Mouse (Mus musculus): Measurements from ENCODE around the gene Slc35e3. TPM values are rescaled to one million over a fixed set of nuclear protein-coding genes. Genes with fewer than 3 reads are reported as not detected.
"Not testable (repeated sequence)": the region's sequence is repeated elsewhere in the genome, so short reads cannot be mapped to it uniquely, and the experiment has no call there.

Slc35e3 gene
- polyA plus RNA-seq, 1 experiment from 2014 or later = 22.4 TPM

DNA sequence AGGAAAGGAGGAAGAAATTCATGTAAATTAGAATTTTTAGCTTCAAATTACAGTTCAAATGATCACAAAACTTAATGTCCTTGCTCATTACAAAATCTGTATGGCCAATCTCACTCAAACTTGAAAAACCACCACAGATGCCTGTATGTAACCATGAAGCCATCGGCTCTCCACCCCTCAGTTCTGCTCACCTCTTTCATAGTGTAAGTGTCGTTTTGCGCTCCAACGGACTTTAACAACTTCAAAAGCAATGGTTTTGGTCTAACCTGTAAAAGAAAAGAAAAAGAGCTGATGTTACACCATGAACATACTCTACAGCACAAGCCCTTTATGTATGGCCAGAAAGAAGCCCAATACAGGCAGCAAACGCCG is 41.2 kb downstream of the Slc35e3 start:
- H3K9me3 ChIP-seq = no peaks in the 10 kb centered on the region

DNA sequence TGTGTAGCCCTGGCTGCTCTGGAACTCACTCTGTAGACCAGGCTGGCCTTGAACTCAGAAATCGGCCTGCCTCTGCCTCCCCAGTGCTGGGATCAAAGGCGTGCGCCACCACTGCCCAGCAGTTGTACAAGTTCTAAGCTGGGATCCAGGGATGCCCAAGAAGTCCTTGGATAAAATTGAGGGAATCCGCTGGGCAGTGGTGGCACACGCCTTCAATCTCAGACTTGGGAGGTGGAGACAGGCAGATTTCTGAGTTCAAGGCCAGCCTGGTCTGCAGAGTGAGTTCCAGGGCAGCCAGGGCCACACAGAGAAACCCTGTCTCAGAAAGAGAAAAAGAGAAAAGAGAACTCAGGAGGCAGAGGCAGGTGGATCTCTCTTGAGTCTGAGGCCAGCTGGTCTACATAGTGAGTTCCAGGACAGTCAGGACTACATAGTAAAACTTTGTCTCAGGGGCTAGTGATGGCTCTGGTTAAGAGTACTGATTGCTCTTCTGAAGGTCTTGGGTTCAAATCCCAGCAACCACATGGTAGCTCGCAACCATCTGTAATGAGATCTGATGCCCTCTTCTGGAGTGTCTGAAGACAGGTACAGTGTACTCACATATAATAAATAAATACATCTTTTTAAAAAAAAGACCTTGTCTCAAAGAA is 41.7 kb downstream of the Slc35e3 start:
- H3K9me3 ChIP-seq; DNase-seq (ENCODE audit: extremely low spot score, low spot score); H3K27ac ChIP-seq; H3K4me3 ChIP-seq; H3K4me1 ChIP-seq; H3K27me3 ChIP-seq (ENCODE audit: poor library complexity, severe bottlenecking): not testable (repeated sequence)
- WGBS = 96% methylated on average over 6 of the region's 6 CpGs
- H3K36me3 ChIP-seq (replicated peaks) = peaks cover 100% of the 10 kb centered on the region

More for the DNA sequence above, 41.2 kb downstream of the Slc35e3 start:
- Histone ChIP-seq H3K27me3 (ENCODE audit: poor library complexity, severe bottlenecking) (no peaks in the 10 kb centered on the region), H3K27ac (no peak overlapping the region), H3K4me3 (no peak overlapping the region), H3K4me1 (peaks cover 10% of the 10 kb centered on the region), H3K36me3 (replicated peaks) (peaks cover 95% of the 10 kb centered on the region)
- DNase-seq (ENCODE audit: extremely low spot score, low spot score) = no peak
- WGBS = 94% methylated on average over 6 of the region's 6 CpGs

DNA sequence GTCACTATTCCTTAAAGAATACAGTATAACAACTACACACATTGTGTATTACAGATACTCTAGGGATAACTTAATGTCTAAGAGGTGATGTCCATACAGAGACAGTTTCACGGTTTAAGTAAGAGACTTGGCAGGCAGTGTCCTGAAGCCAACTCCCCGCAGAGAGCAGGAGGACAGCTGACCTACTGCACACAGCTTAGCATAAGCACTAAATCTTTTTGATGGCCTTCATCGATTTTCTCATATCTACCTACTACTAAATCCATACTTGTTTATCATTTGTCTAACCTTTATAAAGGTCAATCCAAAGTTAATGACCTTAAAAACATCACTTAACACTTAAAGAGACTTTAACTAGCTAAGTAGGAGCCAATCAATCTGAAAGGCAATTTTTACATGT is 42.7 kb downstream of the Slc35e3 start:
- Histone ChIP-seq H3K4me1 (no peaks in the 10 kb centered on the region), H3K27ac (no peak overlapping the region), H3K4me3 (no peak overlapping the region), H3K27me3 (ENCODE audit: poor library complexity, severe bottlenecking) (no peaks in the 10 kb centered on the region), H3K36me3 (replicated peaks) (peaks cover 100% of the 10 kb centered on the region), H3K9me3 (no peaks in the 10 kb centered on the region)
- WGBS = 93% methylated on average over 3 of the region's 3 CpGs
- DNase-seq (ENCODE audit: extremely low spot score, low spot score) = no peak

DNA sequence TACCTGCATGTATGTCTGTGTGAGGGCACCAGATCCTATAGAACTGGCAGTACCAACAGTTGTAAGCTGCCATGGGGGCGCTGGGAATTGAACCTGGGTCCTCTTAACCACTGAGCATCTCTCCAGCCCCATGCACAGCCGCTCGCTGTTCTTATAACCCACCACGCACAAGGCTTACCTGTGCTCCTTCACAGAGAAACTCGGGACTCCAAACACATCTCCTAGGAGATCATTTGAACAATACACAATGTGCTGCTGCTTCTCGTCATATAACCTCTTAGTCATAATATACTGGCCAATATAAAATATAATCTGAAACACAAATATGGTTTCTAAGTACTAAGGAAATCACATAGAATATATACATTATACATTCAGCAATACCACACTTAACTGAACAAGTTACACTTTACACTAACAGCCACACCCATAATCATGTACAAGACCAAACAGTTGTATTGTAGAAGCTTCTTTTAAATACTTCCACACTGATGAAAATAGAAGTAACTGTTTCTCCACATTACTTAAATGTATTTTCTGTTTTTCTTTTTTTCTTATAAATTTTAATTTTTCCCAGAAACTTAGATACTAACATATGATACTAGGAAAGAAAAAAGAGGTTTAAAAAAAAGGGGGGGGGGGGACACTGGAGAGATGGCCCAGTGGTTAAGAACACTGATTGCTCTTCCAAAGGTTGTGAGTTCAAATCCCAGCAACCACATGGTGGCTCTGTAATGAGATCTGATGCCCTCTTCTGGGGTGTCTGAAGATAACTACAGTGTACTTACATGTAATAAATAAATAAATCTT is 43.9 kb downstream of the Slc35e3 start:
- WGBS = 94% methylated on average over 6 of the region's 6 CpGs
- Histone ChIP-seq H3K4me3 (no peak overlapping the region), H3K9me3 (no peaks in the 10 kb centered on the region), H3K27me3 (ENCODE audit: poor library complexity, severe bottlenecking) (no peaks in the 10 kb centered on the region), H3K4me1 (no peaks in the 10 kb centered on the region), H3K27ac (no peak overlapping the region), H3K36me3 (replicated peaks) (peaks cover 100% of the 10 kb centered on the region)
- DNase-seq (ENCODE audit: extremely low spot score, low spot score) = no peak

DNA sequence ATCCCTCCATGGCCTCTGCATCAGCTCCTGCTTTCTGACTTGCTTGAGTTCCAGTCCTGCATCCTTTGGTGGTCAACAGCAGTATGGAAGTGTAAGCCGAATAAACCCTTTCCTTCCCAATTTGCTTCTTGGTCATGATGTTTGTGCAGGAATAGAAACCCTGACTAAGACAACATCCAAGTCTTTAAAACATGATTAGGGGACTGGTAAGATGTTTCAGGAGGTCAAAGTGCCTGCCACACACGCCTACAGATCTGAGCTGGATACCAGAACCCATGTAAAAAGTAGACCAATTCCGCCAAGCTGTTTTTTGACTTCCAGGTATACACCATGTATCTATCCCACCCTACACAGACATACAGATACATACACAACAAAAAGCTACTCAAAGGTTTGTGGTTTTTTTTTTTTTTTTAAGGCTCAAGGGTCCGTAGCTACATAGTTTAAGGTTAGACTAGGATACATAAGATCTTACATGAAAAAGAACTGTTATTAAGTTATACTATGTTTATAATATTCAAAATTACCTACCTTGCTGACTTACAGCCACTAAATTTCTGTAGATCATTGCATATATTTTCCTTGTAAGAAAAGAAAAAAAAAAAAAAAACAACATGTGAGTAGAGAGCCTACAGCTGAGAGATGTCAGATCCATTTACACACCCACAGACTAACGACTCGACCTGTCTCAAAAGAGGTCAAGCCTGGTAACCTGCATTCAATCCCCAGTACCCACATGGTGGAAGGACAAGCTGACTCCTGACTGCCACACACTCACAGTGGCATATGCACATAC is 44.9 kb downstream of the Slc35e3 start:
- Histone ChIP-seq H3K9me3 (no peaks in the 10 kb centered on the region), H3K4me3 (no peak overlapping the region), H3K36me3 (replicated peaks) (peaks cover 100% of the 10 kb centered on the region), H3K27ac (no peak overlapping the region), H3K4me1 (no peaks in the 10 kb centered on the region), H3K27me3 (ENCODE audit: poor library complexity, severe bottlenecking) (no peaks in the 10 kb centered on the region)
- DNase-seq (ENCODE audit: extremely low spot score, low spot score) = no peak
- 90% methylated on average over 6 of the region's 6 CpGs for WGBS

DNA sequence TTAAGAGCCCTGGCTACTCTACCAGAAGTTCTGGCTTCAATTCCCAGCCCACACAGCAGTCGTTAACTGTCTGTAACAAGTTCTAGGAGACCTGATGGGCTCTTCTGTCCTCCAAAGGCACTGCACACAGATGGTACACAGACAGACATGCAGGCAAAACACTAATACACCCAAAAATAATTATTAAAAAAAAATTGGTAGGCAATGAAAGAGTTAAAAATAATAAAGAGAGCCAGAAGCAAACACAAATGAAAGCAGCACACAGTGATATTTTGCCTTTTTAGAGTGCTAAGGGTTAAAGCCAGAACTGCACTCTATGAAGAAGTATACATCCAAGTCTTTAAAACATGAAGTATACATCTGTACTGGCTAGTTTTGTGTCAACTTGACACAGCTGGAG is 45.7 kb downstream of the Slc35e3 start:
- DNase-seq (ENCODE audit: extremely low spot score, low spot score) = no peak
- H3K9me3 ChIP-seq = no peaks in the 10 kb centered on the region
- H3K27me3 ChIP-seq (ENCODE audit: poor library complexity, severe bottlenecking) = no peaks in the 10 kb centered on the region
- H3K4me1 ChIP-seq = no peaks in the 10 kb centered on the region
- WGBS = 94% methylated on average over 1 of the region's 1 CpGs
- no peak overlapping the region for H3K27ac ChIP-seq
- H3K36me3 ChIP-seq (replicated peaks) = peaks cover 100% of the 10 kb centered on the region
- H3K4me3 ChIP-seq = no peak overlapping the region

DNA sequence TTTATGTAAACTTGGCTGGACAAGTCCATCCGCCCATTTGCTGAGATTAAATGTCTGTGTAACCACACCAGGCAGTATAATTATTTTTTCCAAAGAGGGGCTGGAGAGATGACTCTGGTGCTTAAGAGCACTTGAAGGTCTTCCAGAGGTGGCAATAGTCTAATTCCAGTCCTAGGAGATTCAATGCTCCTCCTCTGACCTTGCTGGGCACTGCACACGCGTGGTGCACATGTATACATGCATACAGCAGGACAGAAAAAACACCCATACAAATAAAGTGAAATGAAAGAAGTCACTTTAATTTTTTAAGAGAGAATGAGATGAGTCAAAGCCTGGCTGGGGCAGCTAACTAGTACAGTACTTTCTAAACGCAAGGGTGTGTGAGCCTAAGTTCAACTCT is 46.3 kb downstream of the Slc35e3 start:
- H3K9me3 ChIP-seq = no peaks in the 10 kb centered on the region
- H3K27me3 ChIP-seq (ENCODE audit: poor library complexity, severe bottlenecking) = no peaks in the 10 kb centered on the region
- no peak overlapping the region for H3K4me3 ChIP-seq
- peaks cover 100% of the 10 kb centered on the region for H3K36me3 ChIP-seq (replicated peaks)
- 95% methylated on average over 4 of the region's 4 CpGs for WGBS
- DNase-seq (ENCODE audit: extremely low spot score, low spot score) = no peak
- no peaks in the 10 kb centered on the region for H3K4me1 ChIP-seq
- H3K27ac ChIP-seq = no peak overlapping the region

DNA sequence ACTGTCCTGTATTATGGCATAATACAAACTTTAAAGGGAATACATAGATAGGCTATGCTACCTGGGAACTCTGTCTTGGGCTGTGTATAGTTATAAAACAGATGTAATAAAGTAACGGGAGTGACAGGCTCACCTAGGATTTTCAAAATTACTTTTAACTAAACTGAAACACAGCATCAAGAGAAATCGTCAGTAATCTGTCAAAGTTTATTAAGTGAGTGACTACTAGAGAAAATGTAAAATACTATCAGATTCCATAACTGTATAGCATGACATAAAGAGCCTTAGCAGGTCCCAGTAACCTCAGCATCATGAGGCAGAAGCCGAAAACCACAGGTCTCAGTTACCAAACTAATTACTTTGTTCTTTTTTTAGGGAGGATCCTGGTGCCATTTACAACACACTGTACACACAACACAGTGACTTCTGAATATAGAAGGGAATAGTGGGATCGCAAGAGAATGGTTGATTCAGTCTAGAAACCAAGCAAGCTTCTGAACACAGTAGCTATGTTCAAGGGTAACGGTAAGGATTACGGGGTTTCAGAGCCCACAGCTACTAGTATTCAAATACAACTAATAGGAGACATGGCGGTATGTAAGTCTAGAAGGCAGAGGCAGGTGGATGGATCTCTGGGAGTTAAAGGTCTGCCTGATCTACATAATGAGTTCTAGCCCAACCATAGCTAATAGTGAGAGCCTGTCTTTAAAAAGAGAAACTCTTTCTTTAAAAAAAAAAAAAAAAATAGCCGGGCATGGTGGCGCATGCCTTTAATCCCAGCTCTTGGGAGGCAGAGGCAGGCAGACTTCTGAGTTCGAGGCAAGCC is 47.6 kb downstream of the Slc35e3 start:
- H3K27me3 ChIP-seq (ENCODE audit: poor library complexity, severe bottlenecking) = no peaks in the 10 kb centered on the region
- no peaks in the 10 kb centered on the region for H3K9me3 ChIP-seq
- WGBS = 96% methylated on average over 10 of the region's 10 CpGs
- no peak for DNase-seq (ENCODE audit: extremely low spot score, low spot score)
- no peaks in the 10 kb centered on the region for H3K4me1 ChIP-seq
- no peak overlapping the region for H3K4me3 ChIP-seq
- peaks cover 99% of the 10 kb centered on the region for H3K36me3 ChIP-seq (replicated peaks)
- H3K27ac ChIP-seq = no peak overlapping the region

DNA sequence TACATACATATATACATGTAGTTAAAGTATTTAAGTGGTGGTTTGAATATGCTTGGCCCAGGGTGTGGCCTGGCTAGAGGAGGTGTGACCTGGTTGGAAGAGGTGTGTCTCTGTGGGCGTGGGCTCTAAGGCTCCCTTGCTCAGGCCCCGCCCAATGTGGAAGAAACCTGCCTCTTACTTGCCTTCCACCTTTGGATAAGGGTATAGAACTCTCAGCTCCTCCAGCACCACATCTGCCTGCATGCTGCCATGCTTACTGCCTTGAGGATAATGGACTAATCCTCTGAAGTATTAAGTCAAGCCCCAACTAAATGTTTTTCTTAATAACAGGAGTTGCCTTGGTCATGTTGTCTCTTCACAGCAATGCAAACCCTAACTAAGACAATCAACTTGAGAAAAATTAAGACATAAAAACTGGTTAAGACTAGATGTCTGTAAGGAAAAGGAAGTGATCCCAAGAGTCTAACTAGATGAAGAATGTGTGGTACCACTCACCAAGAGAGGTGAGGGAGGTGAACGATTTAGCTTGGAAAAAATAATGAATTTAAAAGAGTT is 48.5 kb downstream of the Slc35e3 start:
- WGBS = 94% methylated on average over 3 of the region's 3 CpGs
- no peak for DNase-seq (ENCODE audit: extremely low spot score, low spot score)
- H3K9me3 ChIP-seq = no peaks in the 10 kb centered on the region
- no peak overlapping the region for H3K27ac ChIP-seq
- H3K4me1 ChIP-seq = no peaks in the 10 kb centered on the region
- H3K36me3 ChIP-seq (replicated peaks) = peaks cover 97% of the 10 kb centered on the region
- H3K4me3 ChIP-seq = no peak overlapping the region
- H3K27me3 ChIP-seq (ENCODE audit: poor library complexity, severe bottlenecking) = no peaks in the 10 kb centered on the region

DNA sequence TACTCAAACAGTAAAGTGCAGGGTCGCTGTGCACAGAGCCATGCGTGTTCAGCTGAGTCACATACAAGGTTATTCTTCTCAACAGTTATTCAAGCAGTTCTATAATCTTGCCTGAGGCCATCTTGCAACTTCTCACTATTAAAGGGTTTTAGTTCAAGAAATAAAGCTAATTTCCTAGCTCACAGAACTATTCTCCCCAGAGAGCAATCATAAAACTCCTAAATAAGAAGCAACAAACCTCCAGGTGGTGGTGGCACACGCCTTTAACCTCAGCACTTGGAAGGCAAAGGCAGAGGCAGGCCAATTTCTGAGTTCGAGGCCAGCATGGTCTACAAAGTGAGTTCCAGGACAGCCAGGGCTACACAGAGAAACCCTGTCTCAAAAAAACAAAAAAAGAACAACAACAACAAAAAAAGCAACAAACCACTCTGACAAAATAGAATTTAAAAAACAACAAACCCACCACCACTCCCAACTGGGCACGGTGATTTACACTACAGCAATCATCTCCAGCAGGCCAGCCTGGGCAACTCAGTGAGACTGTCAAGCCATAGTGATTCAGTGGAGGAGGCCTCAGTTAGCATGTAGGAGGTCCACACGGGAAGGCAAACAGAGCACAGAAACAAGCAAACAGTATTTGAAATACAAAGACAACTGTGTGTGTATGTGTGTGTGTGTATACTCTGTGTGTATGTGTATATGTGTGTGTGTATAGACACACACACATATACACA is 49.2 kb downstream of the Slc35e3 start:
- Histone ChIP-seq H3K36me3 (replicated peaks) (peaks cover 97% of the 10 kb centered on the region), H3K27me3 (ENCODE audit: poor library complexity, severe bottlenecking) (no peaks in the 10 kb centered on the region), H3K4me1 (no peaks in the 10 kb centered on the region), H3K4me3 (no peak overlapping the region), H3K9me3 (no peaks in the 10 kb centered on the region), H3K27ac (no peak overlapping the region)
- DNase-seq (ENCODE audit: extremely low spot score, low spot score) = no peak
- 91% methylated on average over 6 of the region's 6 CpGs for WGBS

DNA sequence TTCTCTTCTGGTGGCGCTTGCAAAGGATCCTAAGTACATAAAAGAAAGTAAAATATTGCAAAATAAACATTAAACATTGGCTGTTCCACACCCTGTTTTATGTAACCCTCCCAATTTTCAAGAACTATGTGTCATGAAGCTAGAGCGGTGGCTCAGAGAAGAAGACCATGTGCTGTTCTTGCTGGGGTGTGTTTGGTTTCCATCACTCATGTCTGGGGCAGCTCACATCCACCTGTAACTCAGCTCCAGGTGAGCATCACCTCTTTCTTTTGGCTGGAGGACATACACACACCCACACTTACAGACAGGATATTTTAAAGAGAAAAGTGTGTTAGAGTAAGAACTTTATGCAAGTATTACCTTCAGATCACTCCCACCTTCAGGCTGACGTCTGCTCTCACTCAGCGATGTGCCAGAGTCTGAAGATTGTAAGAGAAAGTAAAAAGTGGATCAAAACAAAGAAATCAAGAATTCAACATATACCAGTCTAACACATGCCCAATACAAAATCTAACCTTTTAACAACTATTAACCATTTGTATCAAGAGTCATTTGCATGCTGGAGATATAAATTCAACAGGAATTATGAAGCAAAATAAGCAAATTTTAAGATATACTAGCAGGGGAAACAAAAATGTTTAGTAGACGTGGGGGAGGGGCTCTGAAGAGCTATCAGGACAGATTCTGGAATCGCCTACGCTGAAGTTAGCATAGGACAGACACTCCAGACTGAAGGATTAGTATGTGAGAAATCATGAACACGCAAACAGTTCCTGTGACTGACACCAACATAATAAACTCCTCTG is 49.9 kb downstream of the Slc35e3 start:
- H3K27me3 ChIP-seq (ENCODE audit: poor library complexity, severe bottlenecking) = no peaks in the 10 kb centered on the region
- no peaks in the 10 kb centered on the region for H3K9me3 ChIP-seq
- DNase-seq (ENCODE audit: extremely low spot score, low spot score) = no peak
- peaks cover 97% of the 10 kb centered on the region for H3K36me3 ChIP-seq (replicated peaks)
- no peak overlapping the region for H3K27ac ChIP-seq
- WGBS = 95% methylated on average over 8 of the region's 8 CpGs
- H3K4me3 ChIP-seq = no peak overlapping the region
- H3K4me1 ChIP-seq = no peaks in the 10 kb centered on the region

Measured in forebrain, embryonic 10.5 days (tissue).